ENCODE assay signal across 11 mouse cellular contexts in the genomic region with DNA sequence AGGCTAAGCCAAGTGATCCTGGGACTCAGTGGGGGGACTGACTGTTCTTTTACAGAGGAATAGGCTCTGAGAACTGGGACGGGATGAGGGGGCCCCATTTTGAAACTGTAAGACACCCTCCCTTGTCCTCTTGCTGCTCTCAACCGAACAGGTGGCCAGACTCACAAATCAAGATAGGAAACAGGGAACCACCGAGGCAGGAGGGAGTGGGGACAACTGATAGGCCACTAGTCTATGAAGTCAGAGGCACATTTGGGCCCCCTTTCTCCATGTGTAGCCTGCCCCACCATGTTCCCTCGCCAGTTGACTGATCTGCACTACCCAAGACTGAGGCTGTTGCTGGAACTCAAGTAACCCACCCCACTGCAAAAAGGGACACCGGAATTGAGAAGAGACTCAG. TPM values are rescaled to one million over a fixed set of nuclear protein-coding genes. Genes with fewer than 3 reads are reported as not detected.
DNase-seq lines count a peak whose midpoint lies in the region; ATAC-seq lines count a peak whose summit lies in the region.
"Had no signal": no experiment of that assay in that cellular context is flagged by ENCODE, and none has a peak within 500 bp of the region (broad histone marks: within the 10 kb centered on the region; RNA-seq: fewer than 3 reads in every experiment).

No protein-coding gene starts in this region.

- ATAC-seq in intestine, embryonic 15.5 days, result no peak
- ATAC-seq in intestine, embryonic 16.5 days, result no peak
- no peak for ATAC-seq in limb, embryonic 15.5 days (ENCODE audit: insufficient number of reproducible peaks, low FRiP score, low TSS enrichment, low read depth)
- no peak; the same call in 1 of the 2 replicates for ATAC-seq in stomach, embryonic 14.5 days (ENCODE audit: insufficient number of reproducible peaks, insufficient read depth, low FRiP score, low read depth)
- no peak for ATAC-seq in activated CD4-positive, CD25-positive, alpha-beta regulatory T cell, adult 4 months

- H3K4me3 ChIP-seq in intestine, embryonic 15.5 days (replicated peaks), result no peak overlapping the region
- no peak overlapping the region for H3K4me3 ChIP-seq in intestine, embryonic 16.5 days (ENCODE audit: low read length)
- peak overlapping the region; percentile 43 for H3K4me3 ChIP-seq in limb, embryonic 15.5 days
- H3K4me3 ChIP-seq in stomach, embryonic 14.5 days (ENCODE audit: low read depth, low read length), result 0 out of 2 replicates have a peak overlapping the region, but pooled peaks have one; percentile 31

- no peak overlapping the region for H3K9ac ChIP-seq in intestine, embryonic 15.5 days
- H3K9ac ChIP-seq in intestine, embryonic 16.5 days (ENCODE audit: low read depth, low read length), result no peak overlapping the region
- no peak overlapping the region for H3K9ac ChIP-seq in limb, embryonic 15.5 days
- H3K9ac ChIP-seq in stomach, embryonic 14.5 days (replicated peaks; ENCODE audit: low read depth, low read length), result no peak overlapping the region

- no peaks in the 10 kb centered on the region; the same call in 1 of the 2 replicates for H3K27me3 ChIP-seq in intestine, embryonic 15.5 days (replicated peaks)
- peaks cover 8% of the 10 kb centered on the region; the same call in 1 of the 2 replicates for H3K27me3 ChIP-seq in intestine, embryonic 16.5 days (replicated peaks; ENCODE audit: control insufficient read depth, insufficient read depth, low read length)
- peaks cover 25% of the 10 kb centered on the region for H3K27me3 ChIP-seq in limb, embryonic 15.5 days
- H3K27me3 ChIP-seq in stomach, embryonic 14.5 days (ENCODE audit: control insufficient read depth, insufficient read depth, low read length), result no peaks in the 10 kb centered on the region; the same call in 1 of the 2 replicates

- H3K27ac ChIP-seq in intestine, embryonic 15.5 days, result no peak overlapping the region
- H3K27ac ChIP-seq in intestine, embryonic 16.5 days (ENCODE audit: low read length), result no peak overlapping the region
- peak overlapping the region; percentile 63; the same call in 1 of the 2 replicates for H3K27ac ChIP-seq in limb, embryonic 15.5 days
- H3K27ac ChIP-seq in stomach, embryonic 14.5 days (ENCODE audit: low read length), result no peak overlapping the region

- H3K36me3 ChIP-seq in intestine, embryonic 15.5 days, result no peaks in the 10 kb centered on the region
- no peaks in the 10 kb centered on the region for H3K36me3 ChIP-seq in intestine, embryonic 16.5 days (ENCODE audit: control insufficient read depth, insufficient read depth, low read length)
- no peaks in the 10 kb centered on the region for H3K36me3 ChIP-seq in limb, embryonic 15.5 days
- no peaks in the 10 kb centered on the region for H3K36me3 ChIP-seq in stomach, embryonic 14.5 days (ENCODE audit: control insufficient read depth, insufficient read depth, low read length)

- H3K4me2 ChIP-seq in intestine, embryonic 15.5 days (replicated peaks), result 0 out of 2 replicates have a peak overlapping the region, but pooled peaks have one; percentile 91
- H3K4me2 ChIP-seq in intestine, embryonic 16.5 days (ENCODE audit: low read depth, low read length), result no peak overlapping the region
- H3K4me2 ChIP-seq in limb, embryonic 15.5 days, result peak overlapping the region; percentile 91
- peak overlapping the region; percentile 84 for H3K4me2 ChIP-seq in stomach, embryonic 14.5 days (replicated peaks; ENCODE audit: low read depth, low read length)

- peak; percentile 34 for DNase-seq in MEL-GATA-1-ER (ENCODE audit: extremely low read depth, low read depth)
- DNase-seq in adrenal gland, postnatal 36 days, result no peak
- DNase-seq: cerebellum, adult 8-10 months; layer of hippocampus, postnatal 36 days had no signal

- no peaks in the 10 kb centered on the region for H3K9me3 ChIP-seq in intestine, embryonic 15.5 days
- no peaks in the 10 kb centered on the region for H3K9me3 ChIP-seq in intestine, embryonic 16.5 days (ENCODE audit: control insufficient read depth, low read length)
- no peaks in the 10 kb centered on the region for H3K9me3 ChIP-seq in limb, embryonic 15.5 days
- H3K9me3 ChIP-seq in stomach, embryonic 14.5 days (ENCODE audit: control insufficient read depth, low read depth, low read length), result no peaks in the 10 kb centered on the region

- WGBS in intestine, embryonic 15.5 days, result 73% methylated on average over 5 of the region's 5 CpGs
- 73% methylated on average over 5 of the region's 5 CpGs for WGBS in intestine, embryonic 16.5 days
- 65% methylated on average over 5 of the region's 5 CpGs for WGBS in limb, embryonic 15.5 days
- WGBS in stomach, embryonic 14.5 days, result 74% methylated on average over 5 of the region's 5 CpGs

- peaks cover 37% of the 10 kb centered on the region for H3K4me1 ChIP-seq in intestine, embryonic 15.5 days (replicated peaks)
- peaks cover 40% of the 10 kb centered on the region for H3K4me1 ChIP-seq in intestine, embryonic 16.5 days (ENCODE audit: control insufficient read depth, insufficient read depth, low read length)
- peaks cover 31% of the 10 kb centered on the region for H3K4me1 ChIP-seq in limb, embryonic 15.5 days
- H3K4me1 ChIP-seq in stomach, embryonic 14.5 days (ENCODE audit: control insufficient read depth, insufficient read depth, low read length), result peaks cover 13% of the 10 kb centered on the region; the same call in 1 of the 2 replicates

RNA-seq across cellular contexts. Expression of gene Aqp3, which starts 1.2 kb away (rescaled TPM):
- 2.3 and 2.8 TPM in 2 replicates for polyA plus RNA-seq in intestine, embryonic 15.5 days (2015; fragmentation: Nextera tagmentation; extraction: Ambion mirVana)
- 4.4 and 4.5 TPM in 2 replicates for polyA plus RNA-seq in intestine, embryonic 16.5 days (2015; fragmentation: Nextera tagmentation; extraction: Ambion mirVana)
- 82.8 and 104 TPM in 2 replicates for polyA plus RNA-seq in limb, embryonic 15.5 days (2015; fragmentation: Nextera tagmentation; extraction: Ambion mirVana)
- 27.3 and 36.0 TPM in 2 replicates for polyA plus RNA-seq in stomach, embryonic 14.5 days (2014; fragmentation: Nextera tagmentation; extraction: Ambion mirVana)
- polyA plus RNA-seq in activated CD4-positive, CD25-positive, alpha-beta regulatory T cell, adult 4 months (2017; shearing (Covaris generic)), result 10 to 100 TPM; 22.7 to 27.5 TPM
- total RNA-seq in adrenal gland, postnatal 36 days (2021), result under 1 TPM in 1 of 2 experiments, not detected in 1; 0.23 TPM
- total RNA-seq: hematopoietic stem cell, adult 5-6 weeks; layer of hippocampus, postnatal 36 days had no signal

RNA-seq across cellular contexts. Expression of gene Nol6, which starts 27.5 kb away (rescaled TPM):
- 21.7 and 21.8 TPM in 2 replicates for polyA plus RNA-seq in intestine, embryonic 15.5 days (2015; fragmentation: Nextera tagmentation; extraction: Ambion mirVana)
- 20.0 and 21.8 TPM in 2 replicates for polyA plus RNA-seq in intestine, embryonic 16.5 days (2015; fragmentation: Nextera tagmentation; extraction: Ambion mirVana)
- 26.5 and 27.1 TPM in 2 replicates for polyA plus RNA-seq in limb, embryonic 15.5 days (2015; fragmentation: Nextera tagmentation; extraction: Ambion mirVana)
- polyA plus RNA-seq in stomach, embryonic 14.5 days (2014; fragmentation: Nextera tagmentation; extraction: Ambion mirVana), result 22.5 and 26.1 TPM in 2 replicates
- 10 to 100 TPM; 11.8 to 19.0 TPM for polyA plus RNA-seq in activated CD4-positive, CD25-positive, alpha-beta regulatory T cell, adult 4 months (2017; shearing (Covaris generic))
- total RNA-seq in adrenal gland, postnatal 36 days (2021), result 10 to 100 TPM; 58.0 to 61.8 TPM

RNA-seq across cellular contexts. Expression of gene Ube2r2, which starts 38.7 kb away (rescaled TPM):
- 64.5 and 68.6 TPM in 2 replicates for polyA plus RNA-seq in intestine, embryonic 15.5 days (2015; fragmentation: Nextera tagmentation; extraction: Ambion mirVana)
- 53.5 and 65.4 TPM in 2 replicates for polyA plus RNA-seq in intestine, embryonic 16.5 days (2015; fragmentation: Nextera tagmentation; extraction: Ambion mirVana)
- 71.2 and 75.0 TPM in 2 replicates for polyA plus RNA-seq in limb, embryonic 15.5 days (2015; fragmentation: Nextera tagmentation; extraction: Ambion mirVana)
- 85.7 and 87.5 TPM in 2 replicates for polyA plus RNA-seq in stomach, embryonic 14.5 days (2014; fragmentation: Nextera tagmentation; extraction: Ambion mirVana)
- 10 to 100 TPM; 25.6 to 25.8 TPM for polyA plus RNA-seq in activated CD4-positive, CD25-positive, alpha-beta regulatory T cell, adult 4 months (2017; shearing (Covaris generic))
- 100 to 1,000 TPM; 103 to 115 TPM for total RNA-seq in adrenal gland, postnatal 36 days (2021)

RNA-seq across cellular contexts. Expression of gene Aqp7, which starts 48.9 kb away (rescaled TPM):
- 0.35 and 0.62 TPM in 2 replicates for polyA plus RNA-seq in intestine, embryonic 15.5 days (2015; fragmentation: Nextera tagmentation; extraction: Ambion mirVana)
- 0.56 and 0.83 TPM in 2 replicates for polyA plus RNA-seq in intestine, embryonic 16.5 days (2015; fragmentation: Nextera tagmentation; extraction: Ambion mirVana)
- 0.24 and 0.55 TPM in 2 replicates for polyA plus RNA-seq in limb, embryonic 15.5 days (2015; fragmentation: Nextera tagmentation; extraction: Ambion mirVana)
- 0.22 and 0.43 TPM in 2 replicates for polyA plus RNA-seq in stomach, embryonic 14.5 days (2014; fragmentation: Nextera tagmentation; extraction: Ambion mirVana)
- polyA plus RNA-seq in activated CD4-positive, CD25-positive, alpha-beta regulatory T cell, adult 4 months (2017; shearing (Covaris generic)), result under 1 TPM in 1 of 2 experiments, not detected in 1; 0.32 TPM
- total RNA-seq in adrenal gland, postnatal 36 days (2021), result 10 to 100 TPM; 22.9 to 26.1 TPM
- total RNA-seq: hematopoietic stem cell, adult 5-6 weeks; layer of hippocampus, postnatal 36 days; megakaryocyte, adult 5-6 weeks had no signal

Comparison
In these comparisons a context has a peak if more than half of its experiments do, and no peak if none do; other contexts are left out.
1. H3K4me3 ChIP-seq: peak in limb, embryonic 15.5 days (single experiment) and stomach, embryonic 14.5 days (single experiment); none in intestine, embryonic 15.5 days (single experiment) and intestine, embryonic 16.5 days (single experiment).